Mouse (Mus musculus): ENCODE measurements around the gene Dsel.

Gene Dsel

DNA sequence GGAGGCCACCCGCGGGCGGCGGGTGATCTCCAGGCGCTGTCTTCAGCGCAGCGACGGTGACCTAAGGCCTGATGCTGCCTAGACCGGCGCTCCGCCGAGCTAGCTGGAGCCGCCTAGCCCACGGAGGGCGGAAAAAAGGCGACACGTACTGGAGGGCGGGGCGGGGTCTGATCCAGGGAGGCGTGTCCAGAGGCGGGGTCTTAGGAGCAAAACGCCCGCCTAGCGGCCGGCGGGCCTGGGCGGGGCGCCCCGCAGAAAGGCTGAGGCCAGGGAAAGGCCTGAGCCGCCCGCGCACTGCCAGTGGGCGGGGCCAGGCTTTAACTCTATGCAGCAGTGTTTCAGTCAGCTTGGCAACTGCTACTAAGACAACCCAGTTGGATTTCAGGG lies at the start of gene Dsel:
Gene Dsel (minus strand): TSS at position 140 of the 387 bp plus-strand sequence.
- peak; percentile 90 for DNase-seq (ENCODE audit: low spot score)

- DNase-seq (ENCODE audit: low spot score), result no peak
Measured at GRCm38 (mm10) chr1:111911424-111911823, 46.7 kb upstream of the Dsel start.

DNA sequence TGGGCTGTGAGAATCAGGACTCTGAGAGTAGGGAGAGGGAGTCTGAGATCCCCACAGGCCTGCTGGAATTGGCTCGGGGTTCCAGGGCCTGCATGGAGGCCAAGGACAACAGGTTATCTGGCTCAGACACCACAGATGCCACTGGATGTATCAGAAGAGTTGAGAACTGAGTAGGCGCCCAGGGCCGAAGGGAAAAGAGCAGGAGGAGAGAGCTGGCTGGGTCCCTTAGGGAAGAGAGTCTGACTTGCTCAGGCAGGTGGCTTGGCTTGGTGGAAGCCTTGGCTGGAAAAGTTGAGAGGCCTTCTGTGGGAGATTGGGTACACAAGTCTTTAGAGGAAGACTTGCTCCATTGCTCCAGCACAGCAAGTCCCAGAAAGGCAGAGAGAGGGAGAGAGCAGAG lies 18.6 kb upstream of the Dsel start:
- no peak for DNase-seq (ENCODE audit: low spot score)

DNA sequence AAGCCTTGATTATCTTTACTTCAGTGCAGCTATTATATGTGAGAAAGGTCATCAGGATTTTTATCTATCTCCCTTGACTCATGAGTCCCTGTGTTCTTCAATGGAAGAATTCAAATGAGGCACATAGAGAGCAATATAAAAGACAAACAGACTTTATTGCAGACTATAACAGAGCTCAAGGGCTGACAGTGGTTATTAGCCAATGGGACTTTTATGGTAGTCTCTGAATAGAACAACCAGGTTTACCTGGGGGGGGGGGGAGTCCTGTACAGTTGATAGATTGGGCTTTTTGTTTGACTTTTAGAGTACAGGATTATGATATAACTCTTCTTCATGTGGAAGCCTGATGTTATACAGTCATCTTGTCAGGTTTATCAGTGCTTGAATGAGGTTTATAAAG lies 11.1 kb upstream of the Dsel start:
- no peak for DNase-seq (ENCODE audit: low spot score)

DNA sequence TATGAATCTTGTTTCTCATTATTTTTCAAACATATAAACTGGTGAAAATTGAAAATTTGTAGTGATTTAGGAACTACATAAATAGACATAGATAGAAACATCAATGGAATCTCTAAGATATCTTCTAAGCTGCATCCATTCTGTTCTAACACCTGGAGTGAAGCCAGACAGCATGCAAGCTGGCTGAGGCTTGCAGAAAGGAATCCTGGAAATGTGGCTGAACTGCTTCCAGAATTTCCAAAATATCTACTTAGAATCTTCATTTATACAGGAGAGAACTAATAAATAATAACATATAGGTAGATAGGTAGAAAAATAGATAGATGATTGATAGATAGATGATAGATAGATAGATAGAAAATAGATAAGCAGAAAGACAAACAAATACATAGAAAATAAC lies 8.5 kb upstream of the Dsel start:
- DNase-seq (ENCODE audit: low spot score), result no peak

- no peak for DNase-seq (ENCODE audit: low spot score)
Measured at GRCm38 (mm10) chr1:111865467-111865866, 749 bp upstream of the Dsel start.

- DNase-seq (ENCODE audit: low spot score), result peak; percentile 68
Measured at GRCm38 (mm10) chr1:111864063-111864778, 497 bp downstream of the Dsel start.

- no peak for DNase-seq (ENCODE audit: low spot score)
Measured at GRCm38 (mm10) chr1:111857852-111858251, 6.9 kb downstream of the Dsel start.

DNA sequence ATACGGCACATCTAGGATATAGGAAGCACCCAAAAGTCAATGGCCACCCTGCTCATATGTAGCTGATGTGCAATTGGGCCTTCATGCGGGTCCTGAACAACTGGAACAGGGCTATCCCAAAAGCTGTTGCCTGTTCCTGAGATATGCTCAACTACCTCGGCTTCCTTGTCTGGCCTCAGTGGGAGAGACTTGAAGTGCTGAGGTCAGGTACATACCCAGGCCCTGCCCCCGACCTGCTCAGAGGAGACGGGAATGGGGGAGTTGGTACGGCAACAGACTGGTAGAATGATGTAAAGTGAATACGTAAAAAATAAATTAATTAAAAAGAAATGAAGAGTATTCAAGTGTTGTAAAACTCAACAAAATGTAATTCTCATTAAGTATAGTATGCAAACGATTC lies 12.3 kb downstream of the Dsel start:
- no peak for DNase-seq (ENCODE audit: low spot score)

DNA sequence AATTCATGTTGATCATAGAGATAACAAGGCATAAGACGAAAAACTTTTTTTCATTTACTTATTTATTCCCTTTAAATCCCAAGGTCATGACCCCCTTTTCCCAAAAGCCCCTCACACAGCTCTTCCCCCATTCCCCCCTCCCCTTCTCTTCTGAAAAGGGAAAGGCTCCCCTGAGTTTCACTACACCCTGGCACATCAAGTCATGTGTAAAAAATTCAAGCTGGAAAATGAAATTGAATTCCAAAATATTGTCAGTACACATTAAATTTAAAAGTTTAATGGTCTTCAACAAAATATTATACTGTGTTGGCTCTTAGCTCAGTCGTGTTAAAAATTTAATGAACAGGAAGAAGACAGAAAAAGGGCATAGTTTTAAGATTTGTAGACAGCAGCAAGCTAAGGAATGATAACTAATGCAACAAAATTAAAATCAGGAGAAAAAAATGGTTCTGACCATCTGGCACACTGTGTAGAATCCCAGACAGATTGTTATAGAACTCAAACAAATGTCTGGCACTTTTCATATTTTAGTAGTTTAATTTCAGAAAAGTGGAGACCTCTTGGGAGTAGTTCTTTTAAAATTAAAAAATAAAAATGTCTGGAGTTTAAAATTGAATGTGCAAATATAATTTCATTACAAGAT lies 31.0 kb downstream of the Dsel start:
- DNase-seq (ENCODE audit: low spot score), result no peak
